Mouse (Mus musculus): ENCODE results near the gene Gdpgp1.

DNA sequence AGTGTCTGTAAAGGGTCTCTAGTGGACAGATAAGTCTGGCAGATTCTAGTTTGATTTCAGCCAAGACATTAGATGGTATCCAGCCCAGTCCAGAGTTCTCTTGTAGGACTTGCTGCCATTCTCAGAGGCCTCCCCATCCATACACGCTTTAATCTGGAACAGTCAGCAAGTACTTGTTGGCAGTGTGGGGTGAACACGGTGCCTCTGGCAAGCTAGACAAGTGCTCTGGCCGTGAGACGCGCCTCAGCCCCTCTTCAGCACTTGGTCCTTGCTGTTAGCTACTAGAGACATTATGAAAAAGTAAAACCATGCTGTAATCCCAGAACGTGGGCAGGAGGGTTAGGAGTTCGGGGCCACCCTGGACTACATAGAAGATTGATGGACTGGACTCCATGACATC is 19.1 kb upstream of the Gdpgp1 start:
- no peak for TF ChIP-seq POLR2A (IDR thresholded peaks at IDR 0.05; ENCODE audit: control insufficient read depth, extremely low read depth, insufficient read depth, low read length, poor library complexity)
- TF ChIP-seq CTCF (IDR thresholded peaks at IDR 0.05; ENCODE audit: borderline replicate concordance, control insufficient read depth, extremely low read depth, insufficient read depth, low read length, poor library complexity): no peak
